Mouse (Mus musculus): Measurements from ENCODE around the gene Lancl3. TPM values are rescaled to one million over a fixed set of nuclear protein-coding genes. Genes with fewer than 3 reads are reported as not detected.
A peak's percentile ranks its signal among the peaks of the same experiment; 100 is the strongest.

Lancl3 gene
- 4.0 and 5.3 TPM in 2 replicates for polyA plus RNA-seq (2014; fragmentation: Nextera tagmentation; extraction: Ambion mirVana)

DNA sequence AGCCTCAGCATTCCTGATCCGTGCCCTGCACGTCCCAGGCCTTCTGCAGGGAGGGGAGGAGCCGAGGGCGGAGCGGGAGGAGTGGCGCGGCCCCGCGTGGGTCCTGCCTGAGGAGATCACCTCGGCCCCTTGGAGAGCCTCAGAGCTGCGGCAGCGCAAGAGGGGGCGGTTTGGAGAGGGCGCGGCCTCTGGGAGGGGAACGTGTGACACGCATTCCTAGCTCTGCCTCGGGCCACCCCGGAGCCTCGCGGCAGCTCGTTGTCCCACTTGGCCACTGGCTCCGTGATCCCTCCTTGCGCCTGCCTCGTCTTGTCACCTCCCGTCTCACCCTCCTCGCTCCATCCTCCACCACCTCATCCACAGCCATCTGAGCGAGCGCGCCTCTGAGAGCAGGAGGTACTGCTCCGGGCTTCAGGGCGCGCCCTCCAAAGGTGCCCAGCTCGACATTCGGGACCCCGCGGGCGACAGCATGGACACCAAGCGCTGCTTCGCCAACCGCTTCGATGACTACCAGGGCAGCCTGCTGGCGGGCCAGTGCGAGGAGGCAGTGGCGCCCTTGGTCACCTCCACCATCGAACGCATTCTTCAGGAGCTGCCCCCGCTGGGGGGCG lies at the start of gene Lancl3:
Gene Lancl3, plus strand, starts transcription at position 142 of the 611 bp plus-strand sequence.
- peak within 1 kb of the TSS; percentile 45 for H3K4me3 ChIP-seq (replicated peaks; ENCODE audit: low read depth, low read length)
- H3K4me2 ChIP-seq (ENCODE audit: low read length), result peak within 1 kb of the TSS; percentile 59
- no peaks in the 10 kb centered on the region for H3K9me3 ChIP-seq (ENCODE audit: control insufficient read depth, low read length)
- peak; percentile 49 for DNase-seq
- no peaks in the 10 kb centered on the region for H3K4me1 ChIP-seq (ENCODE audit: control insufficient read depth, insufficient read depth, low read length)
- H3K27ac ChIP-seq (replicated peaks; ENCODE audit: low read depth, low read length), result peak within 1 kb of the TSS; percentile 57
- peak; percentile 74 for ATAC-seq (ENCODE audit: low FRiP score, low TSS enrichment)
- 14% methylated on average over 48 of the region's 49 CpGs for WGBS
- no peaks in the 10 kb centered on the region for H3K36me3 ChIP-seq (ENCODE audit: control insufficient read depth, insufficient read depth, low read length)
- H3K9ac ChIP-seq (replicated peaks; ENCODE audit: low read length), result peak within 1 kb of the TSS; percentile 53
- no peaks in the 10 kb centered on the region; the same call in 1 of the 2 replicates for H3K27me3 ChIP-seq (ENCODE audit: control insufficient read depth, insufficient read depth, low read length)

DNA sequence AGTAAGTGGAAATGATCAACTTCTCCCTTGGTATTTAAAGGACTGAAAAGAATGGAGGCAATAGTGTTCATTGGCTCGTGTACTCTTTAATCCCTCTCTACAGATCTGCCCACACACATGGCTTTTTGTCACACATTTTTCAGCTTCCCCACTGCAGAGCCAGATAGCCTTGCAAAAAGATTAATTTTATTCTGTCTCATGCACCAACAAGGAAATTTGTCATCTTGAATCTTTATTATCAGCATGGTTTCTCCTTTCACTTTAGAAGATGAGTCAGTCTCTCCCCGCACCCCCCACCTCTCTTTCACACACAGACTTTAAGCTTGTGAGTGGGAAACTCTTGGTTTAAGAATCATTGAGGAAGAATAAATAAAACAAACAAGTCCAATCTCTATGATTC lies 20.7 kb upstream of the Lancl3 start:
- ATAC-seq (ENCODE audit: low FRiP score, low TSS enrichment) (no peak), DNase-seq (no peak)
- Histone ChIP-seq H3K9ac (replicated peaks; ENCODE audit: low read length) (no peak overlapping the region), H3K27me3 (ENCODE audit: control insufficient read depth, insufficient read depth, low read length) (no peaks in the 10 kb centered on the region), H3K36me3 (ENCODE audit: control insufficient read depth, insufficient read depth, low read length) (no peaks in the 10 kb centered on the region), H3K27ac (replicated peaks; ENCODE audit: low read depth, low read length) (no peak overlapping the region), H3K4me3 (replicated peaks; ENCODE audit: low read depth, low read length) (no peak overlapping the region), H3K4me1 (ENCODE audit: control insufficient read depth, insufficient read depth, low read length) (no peaks in the 10 kb centered on the region), H3K9me3 (ENCODE audit: control insufficient read depth, low read length) (no peaks in the 10 kb centered on the region), H3K4me2 (ENCODE audit: low read length) (no peak overlapping the region)
- 47% methylated on average over 2 of the region's 2 CpGs for WGBS

DNA sequence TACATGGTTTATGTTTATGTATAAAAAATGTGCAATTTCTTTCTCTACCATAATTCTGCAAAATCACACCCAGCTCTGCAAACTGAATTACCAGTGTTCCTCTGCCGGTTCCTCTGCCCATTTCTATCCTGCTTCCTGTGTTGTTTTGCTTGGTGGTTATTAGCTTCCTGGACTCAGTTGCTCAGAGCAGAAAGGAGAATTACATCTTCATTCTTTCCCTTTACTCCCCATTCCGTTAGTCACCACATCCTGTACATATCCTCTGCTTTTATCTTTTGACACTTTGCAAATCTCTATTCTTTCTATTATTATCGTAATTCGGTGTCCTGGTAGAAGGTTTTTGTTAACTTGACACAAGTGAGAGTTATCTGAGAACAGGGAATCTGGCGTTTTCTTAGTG lies 18.1 kb upstream of the Lancl3 start:
- 38% methylated on average over 5 of the region's 5 CpGs for WGBS
- Histone ChIP-seq H3K4me3 (replicated peaks; ENCODE audit: low read depth, low read length) (no peak overlapping the region), H3K4me2 (ENCODE audit: low read length) (no peak overlapping the region), H3K9me3 (ENCODE audit: control insufficient read depth, low read length) (no peaks in the 10 kb centered on the region), H3K36me3 (ENCODE audit: control insufficient read depth, insufficient read depth, low read length) (no peaks in the 10 kb centered on the region), H3K9ac (replicated peaks; ENCODE audit: low read length) (no peak overlapping the region), H3K4me1 (ENCODE audit: control insufficient read depth, insufficient read depth, low read length) (no peaks in the 10 kb centered on the region), H3K27ac (replicated peaks; ENCODE audit: low read depth, low read length) (no peak overlapping the region), H3K27me3 (ENCODE audit: control insufficient read depth, insufficient read depth, low read length) (no peaks in the 10 kb centered on the region)
- no peak for ATAC-seq (ENCODE audit: low FRiP score, low TSS enrichment)
- DNase-seq, result no peak

DNA sequence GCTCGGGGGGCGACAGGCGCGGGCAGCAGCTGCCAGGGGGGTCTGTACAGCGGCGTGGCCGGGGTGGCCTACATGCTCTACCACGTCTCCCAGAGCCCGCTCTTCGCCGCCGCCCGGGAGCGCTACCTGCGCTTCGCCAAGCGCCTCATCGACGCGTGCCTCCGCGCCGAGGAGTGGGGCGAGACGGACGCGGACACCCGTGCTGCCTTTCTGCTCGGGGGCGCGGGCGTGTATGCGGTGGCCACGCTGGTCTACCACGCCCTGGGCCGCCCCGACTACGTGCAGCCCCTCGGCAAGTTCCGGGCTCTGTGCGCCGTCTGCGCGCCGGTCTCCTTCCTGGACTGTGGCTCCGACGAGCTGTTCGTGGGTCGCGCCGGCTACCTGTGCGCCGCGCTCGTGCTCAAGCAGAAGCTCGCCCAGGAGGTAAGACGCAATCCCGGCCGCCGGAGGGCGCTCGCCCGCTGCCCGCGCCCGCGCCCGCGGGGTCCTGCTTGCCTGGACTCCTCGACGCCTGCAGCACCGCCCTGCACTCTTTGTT lies 747 bp downstream of the Lancl3 start:
- 20% methylated on average over 56 of the region's 72 CpGs for WGBS
- no peaks in the 10 kb centered on the region; the same call in 1 of the 2 replicates for H3K27me3 ChIP-seq (ENCODE audit: control insufficient read depth, insufficient read depth, low read length)
- H3K4me1 ChIP-seq (ENCODE audit: control insufficient read depth, insufficient read depth, low read length), result no peaks in the 10 kb centered on the region
- peak overlapping the region; percentile 59 for H3K4me2 ChIP-seq (ENCODE audit: low read length)
- H3K27ac ChIP-seq (replicated peaks; ENCODE audit: low read depth, low read length), result peak overlapping the region; percentile 57
- ATAC-seq (ENCODE audit: low FRiP score, low TSS enrichment) (peak; percentile 66), DNase-seq (peak; percentile 71)
- H3K4me3 ChIP-seq (replicated peaks; ENCODE audit: low read depth, low read length), result peak overlapping the region; percentile 45
- no peaks in the 10 kb centered on the region for H3K9me3 ChIP-seq (ENCODE audit: control insufficient read depth, low read length)
- H3K36me3 ChIP-seq (ENCODE audit: control insufficient read depth, insufficient read depth, low read length), result no peaks in the 10 kb centered on the region
- H3K9ac ChIP-seq (replicated peaks; ENCODE audit: low read length), result peak overlapping the region; percentile 53

DNA sequence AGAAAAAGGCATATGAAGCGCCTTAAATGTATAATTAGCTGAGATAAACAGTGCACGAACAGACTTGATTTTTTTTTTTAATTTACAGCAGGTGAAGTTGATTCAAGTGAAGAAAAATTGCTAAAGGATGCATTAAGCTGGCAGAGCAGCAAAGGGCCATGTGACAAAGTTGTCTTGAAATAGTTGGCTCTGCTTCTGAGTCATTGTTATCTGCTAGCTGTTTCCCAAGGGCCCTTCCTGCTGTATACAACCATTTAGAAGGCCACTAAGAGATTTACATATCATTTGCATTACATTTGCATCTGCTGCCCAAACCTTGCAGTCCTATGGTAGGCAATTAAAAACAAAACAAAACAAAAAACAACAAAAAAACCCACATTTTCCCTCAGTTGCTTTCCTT lies 2.3 kb downstream of the Lancl3 start:
- DNase-seq (peak; percentile 57), ATAC-seq (ENCODE audit: low FRiP score, low TSS enrichment) (peak; percentile 57; the same call in 1 of the 2 replicates)
- H3K4me3 ChIP-seq (replicated peaks; ENCODE audit: low read depth, low read length), result peak overlapping the region; percentile 21
- H3K27me3 ChIP-seq (ENCODE audit: control insufficient read depth, insufficient read depth, low read length), result no peaks in the 10 kb centered on the region; the same call in 1 of the 2 replicates
- H3K27ac ChIP-seq (replicated peaks; ENCODE audit: low read depth, low read length), result no peak overlapping the region; the same call in 1 of the 2 replicates
- H3K36me3 ChIP-seq (ENCODE audit: control insufficient read depth, insufficient read depth, low read length), result no peaks in the 10 kb centered on the region
- no peaks in the 10 kb centered on the region for H3K4me1 ChIP-seq (ENCODE audit: control insufficient read depth, insufficient read depth, low read length)
- no peaks in the 10 kb centered on the region for H3K9me3 ChIP-seq (ENCODE audit: control insufficient read depth, low read length)
- H3K9ac ChIP-seq (replicated peaks; ENCODE audit: low read length), result no peak overlapping the region
- 56% methylated on average over 2 of the region's 2 CpGs for WGBS
- peak overlapping the region; percentile 34 for H3K4me2 ChIP-seq (ENCODE audit: low read length)

DNA sequence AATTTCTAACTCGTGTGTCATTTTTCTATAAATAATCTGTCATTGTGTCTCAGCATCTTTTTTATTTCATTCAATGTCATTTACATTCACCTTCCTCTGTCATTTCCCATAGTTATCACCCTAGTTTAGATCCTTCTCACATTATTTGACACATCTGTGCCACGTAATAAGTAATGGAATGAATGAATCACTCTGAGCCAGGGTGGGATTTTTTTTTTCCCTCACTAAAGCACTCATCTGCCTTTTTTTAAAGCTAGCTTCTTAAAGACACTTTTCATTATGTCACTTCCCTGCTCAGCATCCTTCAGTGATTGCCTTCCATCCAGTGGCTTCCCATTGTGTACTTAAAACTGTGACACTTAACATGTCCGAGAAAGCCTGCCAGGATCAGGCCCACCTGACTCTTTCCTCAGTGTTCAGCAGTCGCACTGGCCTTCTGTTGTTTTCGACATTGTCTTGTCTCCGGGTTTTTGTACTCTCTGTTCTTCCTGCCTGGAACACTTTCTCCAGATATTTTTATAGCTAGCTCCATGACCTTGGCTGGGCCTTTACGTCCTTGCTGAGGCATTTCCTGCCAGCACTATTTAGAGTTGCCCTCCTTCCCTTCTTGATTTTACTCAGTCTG lies 3.2 kb downstream of the Lancl3 start:
- H3K27ac ChIP-seq (replicated peaks; ENCODE audit: low read depth, low read length), result peak overlapping the region; percentile 37; the same call in 1 of the 2 replicates
- peak overlapping the region; percentile 34 for H3K4me2 ChIP-seq (ENCODE audit: low read length)
- no peaks in the 10 kb centered on the region for H3K36me3 ChIP-seq (ENCODE audit: control insufficient read depth, insufficient read depth, low read length)
- H3K9me3 ChIP-seq (ENCODE audit: control insufficient read depth, low read length), result no peaks in the 10 kb centered on the region
- DNase-seq (no peak), ATAC-seq (ENCODE audit: low FRiP score, low TSS enrichment) (no peak)
- peak overlapping the region; percentile 31; the same call in 1 of the 2 replicates for H3K9ac ChIP-seq (replicated peaks; ENCODE audit: low read length)
- WGBS, result 49% methylated on average over 7 of the region's 7 CpGs
- H3K4me1 ChIP-seq (ENCODE audit: control insufficient read depth, insufficient read depth, low read length), result no peaks in the 10 kb centered on the region
- peak overlapping the region; percentile 21; the same call in 1 of the 2 replicates for H3K4me3 ChIP-seq (replicated peaks; ENCODE audit: low read depth, low read length)
- no peaks in the 10 kb centered on the region; the same call in 1 of the 2 replicates for H3K27me3 ChIP-seq (ENCODE audit: control insufficient read depth, insufficient read depth, low read length)

DNA sequence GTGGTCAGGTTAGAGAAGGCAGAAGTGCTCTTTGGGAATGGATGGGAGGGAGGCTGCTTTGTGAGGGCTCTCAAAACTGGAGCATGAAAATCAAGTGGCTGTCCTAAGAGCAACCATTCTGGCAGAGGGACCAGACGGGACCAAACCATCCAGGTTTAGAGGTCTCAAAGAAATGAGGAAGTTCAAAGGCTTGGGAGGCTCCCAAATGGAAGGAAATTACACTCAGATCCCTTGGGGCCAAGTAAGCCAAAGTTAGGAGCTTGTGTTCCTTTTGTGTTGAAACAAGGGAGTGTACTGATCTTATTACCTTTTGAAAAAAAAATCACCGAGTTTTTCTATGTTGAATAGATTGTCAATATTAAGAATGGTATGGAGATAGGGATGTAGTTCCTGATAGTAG lies 5.4 kb downstream of the Lancl3 start:
- Histone ChIP-seq H3K4me2 (ENCODE audit: low read length) (no peak overlapping the region), H3K4me1 (ENCODE audit: control insufficient read depth, insufficient read depth, low read length) (no peaks in the 10 kb centered on the region), H3K9me3 (ENCODE audit: control insufficient read depth, low read length) (no peaks in the 10 kb centered on the region), H3K27ac (replicated peaks; ENCODE audit: low read depth, low read length) (no peak overlapping the region), H3K27me3 (ENCODE audit: control insufficient read depth, insufficient read depth, low read length) (no peaks in the 10 kb centered on the region), H3K9ac (replicated peaks; ENCODE audit: low read length) (no peak overlapping the region), H3K36me3 (ENCODE audit: control insufficient read depth, insufficient read depth, low read length) (no peaks in the 10 kb centered on the region), H3K4me3 (replicated peaks; ENCODE audit: low read depth, low read length) (no peak overlapping the region)
- WGBS, result 79% methylated on average over 2 of the region's 2 CpGs
- DNase-seq (no peak), ATAC-seq (ENCODE audit: low FRiP score, low TSS enrichment) (no peak)

DNA sequence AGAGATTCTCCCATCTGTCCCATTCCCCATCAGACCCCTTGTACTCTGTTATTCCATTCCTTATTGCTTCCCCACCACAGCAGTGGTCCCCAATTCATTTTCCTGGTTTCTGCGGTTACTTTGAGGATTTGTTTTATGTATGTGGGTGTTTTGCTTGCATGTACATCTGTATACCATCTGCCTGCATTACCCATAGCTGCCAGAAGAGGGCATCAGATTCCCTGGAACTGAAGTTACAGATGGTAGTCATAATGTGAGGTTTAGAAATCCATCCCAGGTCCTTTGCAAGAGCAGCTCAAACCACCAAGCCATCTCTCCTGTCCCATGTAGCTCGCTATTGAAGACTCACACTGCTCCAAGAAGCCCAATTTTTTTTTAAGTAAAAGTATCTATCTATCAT lies 16.5 kb downstream of the Lancl3 start:
- no peaks in the 10 kb centered on the region for H3K4me1 ChIP-seq (ENCODE audit: control insufficient read depth, insufficient read depth, low read length)
- H3K27ac ChIP-seq (replicated peaks; ENCODE audit: low read depth, low read length), result no peak overlapping the region
- H3K9ac ChIP-seq (replicated peaks; ENCODE audit: low read length), result no peak overlapping the region
- ATAC-seq (ENCODE audit: low FRiP score, low TSS enrichment), result no peak
- no peak overlapping the region for H3K4me2 ChIP-seq (ENCODE audit: low read length)
- H3K27me3 ChIP-seq (ENCODE audit: control insufficient read depth, insufficient read depth, low read length), result no peaks in the 10 kb centered on the region
- H3K36me3 ChIP-seq (ENCODE audit: control insufficient read depth, insufficient read depth, low read length), result no peaks in the 10 kb centered on the region
- no peak for DNase-seq
- whole genome bisulfite sequencing, result 89% methylated on average over 2 of the region's 2 CpGs
- no peaks in the 10 kb centered on the region for H3K9me3 ChIP-seq (ENCODE audit: control insufficient read depth, low read length)
- H3K4me3 ChIP-seq (replicated peaks; ENCODE audit: low read depth, low read length), result no peak overlapping the region
